Mouse (Mus musculus): ENCODE measurements at regions not wholly inside any gene's neighbourhood (a gene's known extent, or its start where the extent isn't known, plus 50 kb on each side); places are given as distances from the start of the nearest gene placed in this dataset.

DNA sequence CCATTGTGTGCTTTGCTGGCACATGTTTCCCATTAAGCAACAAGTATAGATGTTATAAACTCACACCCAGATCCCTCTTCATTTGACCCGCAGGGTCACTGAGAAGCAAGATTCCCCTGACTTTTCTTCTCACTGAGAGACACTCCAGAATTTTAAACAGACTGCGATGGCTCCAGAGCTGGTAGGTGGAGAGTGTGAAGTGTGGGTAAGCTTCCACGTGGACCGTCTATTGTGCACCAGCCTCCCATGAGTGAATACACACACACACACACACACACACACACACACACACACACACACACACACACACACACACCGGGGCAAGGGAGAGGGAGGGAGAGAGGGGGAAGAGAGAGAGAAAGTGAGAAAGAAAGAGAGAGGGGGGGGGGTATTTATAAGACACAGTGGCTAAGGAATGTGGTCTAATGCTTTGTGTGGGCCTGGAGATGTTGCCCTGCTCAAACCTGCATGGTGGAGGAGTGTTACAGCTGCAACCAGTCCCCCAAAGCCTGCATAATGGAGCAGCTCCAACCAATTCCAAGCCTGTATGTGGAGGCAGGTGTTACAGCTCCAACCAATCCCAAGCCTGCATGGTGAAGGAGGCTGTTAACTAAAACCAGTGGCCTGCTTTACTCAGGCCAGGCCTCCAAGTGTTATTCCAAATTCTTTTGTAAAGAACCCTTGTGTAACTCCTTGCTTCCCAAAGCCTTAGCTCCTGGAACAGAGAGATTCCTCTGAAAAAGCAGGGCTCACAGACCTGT lies 137.1 kb upstream of the Adamts16 start:
- TF ChIP-seq GABPA (IDR thresholded peaks at IDR 0.05; ENCODE audit: insufficient replicate concordance, low read depth, low read length) (no peak), CTCF (conservative IDR thresholded peaks at IDR 0.05 in 1 of 2, IDR thresholded peaks at IDR 0.05 in 1 of 2; ENCODE audit: low read depth in 2 of 2, low read length in 2 of 2) (no peak), POLR2A (IDR thresholded peaks at IDR 0.05; ENCODE audit: low read depth, low read length) (no peak), HCFC1 (IDR thresholded peaks at IDR 0.05; ENCODE audit: low read depth, low read length) (no peak), TCF12 (IDR thresholded peaks at IDR 0.05; ENCODE audit: low read depth, low read length) (no peak), MAFK (IDR thresholded peaks at IDR 0.05; ENCODE audit: insufficient replicate concordance, low read length) (no peak)

Measured in CH12.LX (cell line).